Mouse (Mus musculus) heart, postnatal 36 days (tissue): ENCODE measurements at regions not wholly inside any gene's neighbourhood (a gene's known extent, or its start where the extent isn't known, plus 50 kb on each side); places are given as distances from the start of the nearest gene placed in this dataset.

Experiments used
- DNase-seq, 2 experiments: peaks; one replicate each; pipeline ENCODE4 v3.0.0; 2021 to 2022
- intact Hi-C: fragments of 180-260 bp; cut with DNase I; formaldehyde crosslinking; loops from one replicate; pipeline ENCODE4 v1.15.1; 2025

- intact Hi-C loops = no loop called here
- no peak for DNase-seq
These were observed 268.5 kb downstream of the AW209491 start for GRCm38 (mm10) chr13:14898495-14898894.

- peak; percentile 3 to 22 for DNase-seq
- intact Hi-C loops = no loop called here
These were observed 300.3 kb downstream of the AW209491 start for GRCm38 (mm10) chr13:14930137-14930785.

DNA sequence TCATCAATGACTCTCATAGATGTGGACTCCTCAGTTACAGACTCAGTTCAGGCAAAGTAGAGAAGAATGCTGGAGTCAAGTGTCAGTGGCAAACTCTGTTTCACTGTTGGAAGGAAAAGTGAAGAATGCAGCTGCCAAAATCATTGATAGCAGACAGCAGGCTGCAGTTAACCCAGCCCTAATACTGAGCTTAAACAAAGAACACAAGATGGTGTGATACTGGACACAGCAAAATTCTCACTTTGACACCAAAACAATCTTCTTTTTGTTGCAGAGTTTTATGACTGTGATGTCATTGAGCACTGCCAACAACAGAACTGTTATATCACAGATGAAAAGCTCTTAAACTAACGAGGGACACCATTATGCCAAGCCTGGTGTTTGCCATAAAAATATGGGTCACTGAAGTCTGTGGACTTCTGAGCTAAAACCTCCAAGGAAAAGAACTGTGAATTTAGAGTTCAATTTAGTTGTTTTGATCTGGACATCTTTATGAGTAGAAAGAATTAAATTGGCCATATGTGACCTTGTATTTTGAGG, 336.3 kb downstream of the AW209491 start:
- intact Hi-C loops = no loop called here
- no peak for DNase-seq

DNA sequence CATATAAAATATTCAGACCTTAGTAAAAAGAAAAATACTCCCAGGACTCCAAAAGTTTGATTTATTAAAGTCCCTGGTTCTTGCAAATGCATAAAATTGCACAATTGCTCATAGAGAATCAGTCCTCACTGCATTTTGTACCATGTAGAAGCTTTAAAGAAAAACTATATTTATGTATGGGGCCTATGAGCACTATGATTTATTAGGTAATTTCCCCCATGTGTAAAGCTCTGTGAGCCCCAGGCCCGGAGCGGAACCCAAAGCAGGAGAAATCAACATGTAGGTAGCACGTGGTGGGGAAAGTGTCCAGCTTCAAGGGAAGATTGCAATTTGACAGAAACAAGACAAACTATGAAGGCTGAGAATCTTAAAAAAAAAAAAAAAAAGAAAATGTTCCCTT, 372.7 kb downstream of the AW209491 start:
- intact Hi-C loops = no loop called here
- no peak for DNase-seq

DNA sequence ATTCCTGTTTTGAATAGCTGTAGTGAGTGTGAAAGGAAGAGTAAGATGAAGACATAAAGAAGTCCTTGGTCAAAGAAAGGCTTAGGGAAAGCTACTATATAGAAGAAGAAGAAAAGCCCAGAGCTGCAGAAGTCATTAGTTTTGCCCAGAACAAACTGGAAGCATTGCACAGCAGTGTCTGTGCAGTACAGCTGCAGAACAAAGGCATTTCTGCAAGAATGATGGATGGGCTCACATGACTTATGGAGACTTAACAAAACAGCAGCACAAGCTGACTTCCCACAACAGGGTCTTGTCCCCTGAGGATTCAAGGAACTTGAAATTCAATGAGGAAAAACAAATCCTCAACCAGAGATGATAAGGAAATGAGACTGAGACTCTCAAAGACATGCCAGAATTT, 381.7 kb downstream of the AW209491 start:
- no peak for DNase-seq
- intact Hi-C loops = loop anchor here (10.0 kb wide), 1 partner anchor 743 kb away; no protein-coding TSS in a partner anchor

- DNase-seq = peak; percentile 21 to 34
- intact Hi-C loops = loop anchor here (10.0 kb wide), 1 partner anchor 736 kb away; no protein-coding TSS in a partner anchor
These were observed 389.1 kb downstream of the AW209491 start for GRCm38 (mm10) chr13:15018811-15019745.

- DNase-seq = no peak
- intact Hi-C loops = no loop called here
These were observed 396.6 kb downstream of the AW209491 start for GRCm38 (mm10) chr13:15026601-15027000.

GRCm38 (mm10) chr13:15052667-15053375, 410.2 kb upstream of the Gli3 start:
- intact Hi-C loops = no loop called here
- peak in 1 of 2 experiments; percentile 4 for DNase-seq

GRCm38 (mm10) chr13:15054705-15055104, 408.3 kb upstream of the Gli3 start:
- intact Hi-C loops = no loop called here
- no peak for DNase-seq

GRCm38 (mm10) chr13:15078635-15079094, 384.4 kb upstream of the Gli3 start:
- intact Hi-C loops = no loop called here
- DNase-seq = no peak

GRCm38 (mm10) chr13:15079148-15079547, 383.9 kb upstream of the Gli3 start:
- intact Hi-C loops = no loop called here
- DNase-seq = no peak

- DNase-seq = no peak
- intact Hi-C loops = no loop called here
These were observed 380.6 kb upstream of the Gli3 start for GRCm38 (mm10) chr13:15082255-15082932.

DNA sequence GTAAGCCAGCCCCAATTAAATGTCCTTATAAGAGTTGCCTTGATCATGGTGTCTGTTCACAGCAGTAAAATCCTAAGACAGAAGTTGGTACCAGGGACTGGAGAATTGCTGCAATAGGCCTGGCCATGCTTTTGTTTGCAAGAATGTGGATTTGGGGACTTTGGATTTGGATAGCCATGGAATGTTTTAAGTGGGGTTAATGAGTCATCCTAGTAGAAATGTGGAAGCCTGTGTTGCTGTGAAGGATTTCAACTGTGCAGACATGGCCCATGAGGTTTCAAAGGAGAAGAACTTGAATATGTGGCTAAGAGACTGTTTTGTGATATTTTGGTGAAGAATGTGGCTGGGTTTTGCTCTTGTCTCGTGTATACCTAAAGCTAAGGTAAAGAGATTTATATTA, 368.2 kb upstream of the Gli3 start:
- DNase-seq = no peak
- intact Hi-C loops = no loop called here

DNA sequence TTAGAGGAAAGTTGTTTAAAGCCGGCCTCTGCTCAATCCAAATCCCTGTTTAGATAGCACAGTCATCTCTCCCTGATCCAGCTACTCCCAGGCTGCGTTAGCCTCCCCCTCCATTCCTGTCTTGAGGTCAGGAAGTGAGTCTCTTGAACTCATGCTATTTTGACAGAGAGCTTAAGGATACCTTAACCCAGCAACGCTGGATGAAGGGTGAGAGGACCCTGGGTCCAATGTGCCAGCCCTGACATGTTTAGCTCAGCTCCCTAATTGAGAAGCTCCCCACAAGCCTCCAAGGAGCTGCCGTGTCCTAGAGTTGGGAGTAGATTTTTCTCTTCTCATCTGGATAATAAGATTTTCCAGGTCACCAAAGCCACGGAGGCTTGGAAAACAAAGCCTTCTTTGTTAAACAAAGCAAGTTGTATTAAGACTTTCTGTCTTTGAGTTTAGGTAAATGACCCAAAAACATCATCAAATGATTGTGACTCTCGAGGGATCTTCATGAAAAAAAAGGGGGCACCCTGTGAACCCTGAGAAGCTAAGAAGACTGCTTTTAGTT, 355.2 kb upstream of the Gli3 start:
- peak; percentile 1 for DNase-seq
- intact Hi-C loops = no loop called here

- intact Hi-C loops = no loop called here
These were observed 349.7 kb upstream of the Gli3 start for GRCm38 (mm10) chr13:15113383-15113782.

DNA sequence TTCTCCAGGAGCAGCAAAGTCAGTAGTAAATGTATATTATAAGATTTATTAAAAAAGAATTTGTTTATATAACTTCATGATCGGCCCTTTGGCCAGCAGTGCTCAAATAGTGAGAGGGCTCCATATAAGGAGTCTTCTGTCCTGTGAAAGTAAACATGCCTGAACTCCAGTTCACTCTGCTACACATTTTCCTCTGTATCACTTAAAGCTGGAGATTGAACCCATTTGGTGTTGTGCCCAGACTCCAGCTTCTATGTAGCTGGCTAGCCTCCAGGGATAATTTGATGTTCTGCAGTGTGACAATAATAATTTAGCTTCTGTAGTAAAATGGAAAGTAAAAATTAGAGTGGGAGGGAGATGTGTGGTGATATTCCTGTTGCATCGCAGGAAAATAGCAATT, 332.8 kb upstream of the Gli3 start:
- intact Hi-C loops = no loop called here
- no peak for DNase-seq

More at GRCm38 (mm10) chr13:15113383-15113782, 349.7 kb upstream of the Gli3 start:
- no peak for DNase-seq

- no peak for DNase-seq
- intact Hi-C loops = no loop called here
These were observed 316.9 kb upstream of the Gli3 start for GRCm38 (mm10) chr13:15146167-15146566.

- no peak for DNase-seq
- intact Hi-C loops = no loop called here
These were observed 282.1 kb upstream of the Gli3 start for GRCm38 (mm10) chr13:15180898-15181297.

- intact Hi-C loops = no loop called here
- DNase-seq = no peak
These were observed 251.2 kb upstream of the Gli3 start for GRCm38 (mm10) chr13:15211635-15212352.
